Mouse (Mus musculus): ENCODE measurements around the gene Vta1.

The Vta1 gene

GRCm38 (mm10) chr10:14705072-14706066, at the start of gene Vta1, which contains the start of gene Nmbr:
TSS of gene Vta1 (minus strand) at chr10:14705560.
TSS of gene Nmbr (plus strand) at chr10:14705591.
- DNase-seq (ENCODE audit: low read depth in 2 of 2, low spot score in 2 of 2): peak; percentile 93 to 94

GRCm38 (mm10) chr10:14734285-14734684, 28.9 kb upstream of the Vta1 start:
- no peak for DNase-seq (ENCODE audit: low read depth in 2 of 2, low spot score in 2 of 2)

DNA sequence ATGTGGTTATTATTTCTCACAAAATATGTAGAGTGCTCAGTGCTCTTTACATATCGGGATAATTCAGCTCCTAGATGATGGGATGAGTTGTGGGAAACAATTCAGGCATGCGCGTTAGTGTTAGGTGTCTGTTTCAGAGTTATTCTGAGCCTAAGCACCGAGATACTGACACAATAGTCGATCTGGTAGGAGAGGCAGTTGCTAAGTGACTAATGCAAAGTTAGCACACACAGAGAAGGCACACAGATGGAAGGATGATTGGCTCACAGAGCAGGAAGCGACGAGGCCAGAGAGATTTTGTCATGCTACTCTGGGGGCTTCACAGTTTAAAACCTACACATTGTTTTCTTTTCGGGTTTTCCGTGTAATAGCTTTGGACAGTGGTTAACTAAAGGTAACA, 20.3 kb upstream of the Vta1 start:
- no peak for DNase-seq (ENCODE audit: low read depth in 2 of 2, low spot score in 2 of 2)

GRCm38 (mm10) chr10:14718114-14718513, 12.8 kb upstream of the Vta1 start, which contains the start of gene Gje1:
TSS of gene Gje1 (minus strand) at chr10:14718214.
- no peak for DNase-seq (ENCODE audit: low read depth in 2 of 2, low spot score in 2 of 2)

- no peak for DNase-seq (ENCODE audit: low read depth in 2 of 2, low spot score in 2 of 2)
Observed at GRCm38 (mm10) chr10:14703830-14704420, 1.4 kb downstream of the Vta1 start.

DNA sequence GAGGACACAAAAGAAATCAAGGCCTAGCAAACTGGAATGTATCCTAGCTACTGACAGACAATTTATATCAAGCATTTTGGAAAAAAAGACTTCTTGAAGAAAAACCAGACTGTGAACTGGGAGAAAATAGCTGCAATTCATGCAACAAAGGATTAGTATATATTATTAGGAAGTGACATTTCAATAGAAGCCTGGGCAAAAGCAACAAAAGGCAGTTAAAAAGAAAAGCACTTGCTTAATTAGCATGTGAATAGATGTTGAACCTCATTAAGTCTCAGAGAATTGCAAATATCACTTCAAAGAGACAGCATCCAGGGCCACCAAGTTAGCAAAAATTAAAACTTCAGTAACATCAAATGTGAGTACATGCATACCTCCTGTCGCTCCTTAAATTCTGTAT, 2.1 kb downstream of the Vta1 start:
- no peak for DNase-seq (ENCODE audit: low read depth in 2 of 2, low spot score in 2 of 2)

DNA sequence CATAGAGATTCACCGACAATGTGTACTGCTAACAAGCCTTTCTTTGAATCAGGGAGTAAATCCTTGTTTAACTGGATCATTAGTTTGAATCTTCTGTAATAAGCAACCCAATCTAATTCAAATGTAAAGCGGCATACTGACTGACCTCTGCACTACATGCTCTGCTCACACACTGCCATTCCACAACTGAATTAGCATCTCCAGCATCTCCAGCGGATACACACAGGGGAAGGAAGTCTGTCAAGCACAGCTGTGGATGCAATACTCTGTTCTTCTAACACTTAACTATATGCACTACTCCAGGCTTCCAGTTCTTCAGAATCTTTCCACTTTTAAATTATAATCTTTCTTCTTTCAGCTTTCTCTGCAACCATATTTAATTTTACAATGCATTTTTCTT, 15.0 kb downstream of the Vta1 start:
- no peak for DNase-seq (ENCODE audit: low read depth in 2 of 2, low spot score in 2 of 2)

- no peak for DNase-seq (ENCODE audit: low read depth in 2 of 2, low spot score in 2 of 2)
Observed at GRCm38 (mm10) chr10:14688785-14689442, 16.4 kb downstream of the Vta1 start.

DNA sequence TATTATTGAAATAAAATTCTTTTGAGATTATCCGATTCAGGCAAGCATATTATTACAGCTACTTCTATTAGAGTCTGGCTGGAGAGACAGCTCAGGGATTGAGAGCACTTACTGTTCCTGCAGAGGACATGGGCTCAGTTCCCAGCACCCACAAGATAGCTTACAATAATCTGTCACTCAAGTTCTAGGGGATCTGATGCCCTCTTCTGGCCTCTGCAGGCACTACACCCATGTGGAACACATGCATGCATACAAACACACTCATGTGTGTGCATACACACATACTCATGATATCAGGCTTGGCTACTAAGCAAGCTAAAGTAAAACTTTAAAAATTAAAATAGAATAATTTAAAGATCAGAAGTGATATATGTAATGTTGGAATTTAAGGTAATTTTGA, 19.7 kb downstream of the Vta1 start:
- DNase-seq (ENCODE audit: low read depth in 2 of 2, low spot score in 2 of 2): no peak

GRCm38 (mm10) chr10:14666147-14666546, 39.2 kb downstream of the Vta1 start:
- no peak for DNase-seq (ENCODE audit: low read depth in 2 of 2, low spot score in 2 of 2)

- DNase-seq (ENCODE audit: low read depth in 2 of 2, low spot score in 2 of 2): no peak
Observed at GRCm38 (mm10) chr10:14660875-14661274, 44.5 kb downstream of the Vta1 start.

GRCm38 (mm10) chr10:14639635-14640034, 65.7 kb downstream of the Vta1 start:
- DNase-seq (ENCODE audit: low read depth in 2 of 2, low spot score in 2 of 2): no peak

DNA sequence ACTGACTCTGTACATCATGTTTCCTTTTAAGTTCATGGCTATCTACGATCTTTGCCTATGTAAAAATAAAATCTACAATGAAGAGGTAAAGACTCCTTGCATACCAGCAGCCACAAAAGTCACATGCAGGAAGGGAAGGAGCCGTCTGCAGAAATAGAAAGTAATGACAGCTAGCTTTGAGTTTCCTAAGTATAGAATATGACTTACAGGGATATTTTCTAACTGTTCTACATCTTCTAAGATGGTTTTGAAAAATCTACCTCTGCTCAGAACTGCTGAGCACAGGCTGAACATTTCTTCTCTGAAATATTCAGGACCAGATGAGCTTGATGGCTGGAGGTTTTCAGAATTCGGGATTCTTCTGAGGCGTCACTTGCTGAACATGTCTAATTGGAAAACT, 66.3 kb downstream of the Vta1 start:
- no peak for DNase-seq (ENCODE audit: low read depth in 2 of 2, low spot score in 2 of 2)

DNA sequence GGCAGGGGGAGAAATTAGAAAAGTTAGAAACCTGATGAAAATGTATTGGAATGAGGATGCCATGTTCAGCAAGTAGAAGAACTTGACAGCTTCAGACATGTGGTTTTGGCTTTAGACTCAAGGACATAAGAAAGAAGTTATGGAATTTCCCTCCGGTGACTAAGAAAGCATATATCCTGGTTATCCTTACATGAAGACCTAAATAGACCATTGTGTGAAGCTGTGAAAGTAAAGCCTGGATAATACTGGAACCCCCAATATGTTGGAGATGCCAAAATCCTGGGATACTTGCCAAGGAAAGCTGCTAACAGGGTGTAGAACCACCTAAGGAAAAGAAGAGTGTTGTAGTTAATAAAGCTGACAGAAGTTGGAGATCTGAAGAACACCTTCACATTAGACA, 79.7 kb downstream of the Vta1 start:
- DNase-seq (ENCODE audit: low read depth in 2 of 2, low spot score in 2 of 2): no peak

- DNase-seq (ENCODE audit: low read depth in 2 of 2, low spot score in 2 of 2): no peak
Observed at GRCm38 (mm10) chr10:14619156-14619555, 86.2 kb downstream of the Vta1 start.

- DNase-seq (ENCODE audit: low read depth in 2 of 2, low spot score in 2 of 2): no peak
Observed at GRCm38 (mm10) chr10:14618301-14618700, 87.1 kb downstream of the Vta1 start.

- no peak for DNase-seq (ENCODE audit: low read depth in 2 of 2, low spot score in 2 of 2)
Observed at GRCm38 (mm10) chr10:14615441-14615840, 89.9 kb downstream of the Vta1 start.

GRCm38 (mm10) chr10:14607597-14607996, 97.8 kb downstream of the Vta1 start:
- no peak for DNase-seq (ENCODE audit: low read depth in 2 of 2, low spot score in 2 of 2)
